Mouse (Mus musculus) bone marrow, adult 2 months (tissue): ENCODE data around the gene Grb2. TPM values are rescaled to one million over a fixed set of nuclear protein-coding genes. Genes with fewer than 3 reads are reported as not detected.

Experiments used
- H3K27ac ChIP-seq: fragments of 200-500 bp; 2 replicates; pipeline ENCODE4 v1.5.1; 2012; ENCODE audit warnings: low read depth, mild to moderate bottlenecking, control low read depth, inconsistent platforms, low read length; ENCODE audit not compliant: control insufficient read depth, poor library complexity, insufficient read depth
- H3K4me1 ChIP-seq: fragments of 200-500 bp; 2 replicates; pipeline ENCODE4 v1.6.1; 2011; ENCODE audit warnings: low read length; ENCODE audit not compliant: control insufficient read depth, insufficient read depth
- H3K4me3 ChIP-seq: fragments of 200-500 bp; replicated peaks from 2 replicates; pipeline ENCODE3; 2011; ENCODE audit warnings: mild to moderate bottlenecking, low read depth, low read length, control low read depth; ENCODE audit not compliant: control insufficient read depth
- CTCF ChIP-seq: fragments of 200-500 bp; IDR thresholded peaks from 2 replicates; pipeline ENCODE4 v1.5.1; 2011; ENCODE audit warnings: low read length, control low read depth; ENCODE audit not compliant: control insufficient read depth, insufficient read depth
- POLR2A ChIP-seq: fragments of 200-500 bp; IDR thresholded peaks from 2 replicates; pipeline ENCODE4 v1.6.1; 2011; ENCODE audit warnings: low read depth, mild to moderate bottlenecking, control low read depth, low read length, borderline replicate concordance; ENCODE audit not compliant: control insufficient read depth
- WGBS: fragments of 180-500 bp; shearing (Covaris S2); methylation state at CpG from one replicate; pipeline ENCODE4 v1.1.7; 2018; 5-methylcytosine and 5-hydroxymethylcytosine counted together
- polyA plus RNA-seq: library from polyadenylated mRNA; stranded (reverse); fragments of >200 nt; gene quantifications from 2 replicates; pipeline ENCODE4 v1.2.4, GENCODE M21; 2011; ENCODE audit warnings: low replicate concordance; ENCODE audit not compliant: missing spikeins, insufficient read depth, insufficient read length

The Grb2 gene
- polyA plus RNA-seq, 1 experiment, result 53.6 TPM

- Histone ChIP-seq H3K27ac (no peak overlapping the region), H3K4me1 (peaks cover 7% of the 10 kb centered on the region; the same call in 1 of the 2 replicates), H3K4me3 (no peak overlapping the region)
- TF ChIP-seq POLR2A, result no peak
- TF ChIP-seq CTCF, result no peak
- WGBS, result 71% methylated on average over 4 of the region's 4 CpGs
Observed at GRCm38 (mm10) chr11:115639540-115639939, 68.9 kb downstream of the Grb2 start.

GRCm38 (mm10) chr11:115638498-115639409 lies 69.6 kb downstream of the Grb2 start:
- no peak for TF ChIP-seq CTCF
- TF ChIP-seq POLR2A, result no peak
- H3K27ac ChIP-seq, result 0 out of 2 replicates have a peak overlapping the region, but pooled peaks have one; percentile 40

GRCm38 (mm10) chr11:115636960-115637359 lies 71.4 kb downstream of the Grb2 start:
- Histone ChIP-seq H3K27ac (no peak overlapping the region), H3K4me1 (peaks cover 4% of the 10 kb centered on the region), H3K4me3 (no peak overlapping the region)
- TF ChIP-seq POLR2A, result no peak
- TF ChIP-seq CTCF, result no peak
- WGBS, result 77% methylated on average over 3 of the region's 3 CpGs

More at GRCm38 (mm10) chr11:115638498-115639409, 69.6 kb downstream of the Grb2 start:
- H3K4me3 ChIP-seq, result no peak overlapping the region
- 44% methylated on average over 5 of the region's 5 CpGs for WGBS
- peaks cover 7% of the 10 kb centered on the region for H3K4me1 ChIP-seq

- no peak overlapping the region for H3K4me3 ChIP-seq
- TF ChIP-seq POLR2A (no peak), CTCF (no peak)
- peaks cover 3% of the 10 kb centered on the region for H3K4me1 ChIP-seq
- 78% methylated on average over 8 of the region's 8 CpGs for WGBS
- H3K27ac ChIP-seq, result no peak overlapping the region
Observed at GRCm38 (mm10) chr11:115635484-115635883, 72.9 kb downstream of the Grb2 start.

- H3K4me1 ChIP-seq, result peaks cover 1% of the 10 kb centered on the region
- no peak for TF ChIP-seq CTCF
- TF ChIP-seq POLR2A, result no peak
- WGBS, result 80% methylated on average over 8 of the region's 8 CpGs
Observed at GRCm38 (mm10) chr11:115635041-115635440, 73.4 kb downstream of the Grb2 start.

GRCm38 (mm10) chr11:115634109-115634508 lies 74.3 kb downstream of the Grb2 start:
- WGBS, result 52% methylated on average over 4 of the region's 4 CpGs
- Histone ChIP-seq H3K4me1 (peaks cover 1% of the 10 kb centered on the region), H3K27ac (peak overlapping the region; percentile 14; the same call in 1 of the 2 replicates), H3K4me3 (no peak overlapping the region)
- TF ChIP-seq POLR2A, result no peak
- TF ChIP-seq CTCF, result no peak

More at GRCm38 (mm10) chr11:115635041-115635440, 73.4 kb downstream of the Grb2 start:
- no peak overlapping the region for H3K27ac ChIP-seq
- H3K4me3 ChIP-seq, result no peak overlapping the region

- TF ChIP-seq CTCF, result no peak
- TF ChIP-seq POLR2A, result no peak
- WGBS, result 19% methylated on average over 10 of the region's 10 CpGs
- peaks cover 1% of the 10 kb centered on the region for H3K4me1 ChIP-seq
- no peak overlapping the region for H3K4me3 ChIP-seq
- peak overlapping the region; percentile 30; the same call in 1 of the 2 replicates for H3K27ac ChIP-seq
Observed at GRCm38 (mm10) chr11:115632862-115633261, 75.5 kb downstream of the Grb2 start.

- no peak for TF ChIP-seq CTCF
- 77% methylated on average over 7 of the region's 7 CpGs for WGBS
- no peak overlapping the region for H3K4me3 ChIP-seq
Observed at GRCm38 (mm10) chr11:115632247-115632646, 76.2 kb downstream of the Grb2 start.

GRCm38 (mm10) chr11:115631505-115631890 lies 76.9 kb downstream of the Grb2 start:
- no peak for TF ChIP-seq POLR2A
- TF ChIP-seq CTCF, result peak; percentile 48
- WGBS, result 28% methylated on average over 3 of the region's 3 CpGs
- Histone ChIP-seq H3K4me1 (peaks cover 1% of the 10 kb centered on the region), H3K27ac (peak overlapping the region; percentile 78), H3K4me3 (no peak overlapping the region)

More at GRCm38 (mm10) chr11:115632247-115632646, 76.2 kb downstream of the Grb2 start:
- H3K27ac ChIP-seq, result peak overlapping the region; percentile 37
- peaks cover 1% of the 10 kb centered on the region for H3K4me1 ChIP-seq
